Mouse (Mus musculus) hindbrain, embryonic 14.5 days (tissue): ENCODE results near the gene Olfr1340. TPM values are rescaled to one million over a fixed set of nuclear protein-coding genes. Genes with fewer than 3 reads are reported as not detected.

Source experiments
- ATAC-seq: fragments of 200-750 bp; cut with Nextera tagmentation; 2 replicates; pipeline ENCODE4 v1.8.0; 2017; ENCODE audit warnings: moderate number of reproducible peaks, mild to moderate bottlenecking, moderate TSS enrichment, moderate library complexity; ENCODE audit not compliant: low FRiP score
- DNase-seq: peaks from one replicate; pipeline ENCODE4 v3.0.0-alpha.2; 2015; ENCODE audit warnings: low spot score
- H3K27ac ChIP-seq: fragments of 300-500 bp; sonication (generic); 2 replicates; pipeline ENCODE4 v1.5.1; 2014; ENCODE audit warnings: mild to moderate bottlenecking, moderate library complexity
- H3K27me3 ChIP-seq: fragments of 300-500 bp; sonication (generic); 2 replicates; pipeline ENCODE4 v1.6.1; 2014; ENCODE audit warnings: mild to moderate bottlenecking, low read length, mixed read lengths; ENCODE audit not compliant: control insufficient read depth, insufficient read depth
- H3K36me3 ChIP-seq: fragments of 300-500 bp; sonication (generic); replicated peaks from 2 replicates; pipeline ENCODE4 v1.6.1; 2014; ENCODE audit not compliant: control insufficient read depth, insufficient read depth
- H3K4me1 ChIP-seq: fragments of 300-500 bp; sonication (generic); replicated peaks from 2 replicates; pipeline ENCODE4 v1.6.1; 2014; ENCODE audit warnings: antibody characterized with exemption, low read length, mixed read lengths; ENCODE audit not compliant: control insufficient read depth, insufficient read depth
- H3K4me2 ChIP-seq: fragments of 300-500 bp; sonication (generic); replicated peaks from 2 replicates; pipeline ENCODE4 v1.6.1; 2014; ENCODE audit warnings: mild to moderate bottlenecking, moderate library complexity
- H3K4me3 ChIP-seq: fragments of 300-500 bp; sonication (generic); replicated peaks from 2 replicates; pipeline ENCODE4 v1.5.1; 2014; ENCODE audit warnings: mild to moderate bottlenecking, low read length
- H3K9ac ChIP-seq: fragments of 300-500 bp; sonication (generic); 2 replicates; pipeline ENCODE4 v1.6.1; 2014
- H3K9me3 ChIP-seq: fragments of 300-500 bp; sonication (generic); 2 replicates; pipeline ENCODE4 v1.6.1; 2016; ENCODE audit warnings: low read length; ENCODE audit not compliant: control insufficient read depth
- WGBS: fragments of 180-500 bp; shearing (Covaris S2); extraction: QIAGEN DNeasy Blood & Tissue Kit; methylation state at CpG from one replicate; pipeline ENCODE4 v1.1.7; 2014; 5-methylcytosine and 5-hydroxymethylcytosine counted together
- polyA plus RNA-seq: library from polyadenylated mRNA; unstranded; fragments of >200 nt; fragmentation: Nextera tagmentation; extraction: Ambion mirVana; gene quantifications from 2 replicates; pipeline ENCODE4 v1.2.1, GENCODE M21; 2014

Olfr1340 gene
- not detected in 2 replicates for polyA plus RNA-seq

- no peak for ATAC-seq
- no peak within 1 kb of the TSS for H3K4me2 ChIP-seq
- H3K27ac ChIP-seq: no peak within 1 kb of the TSS
- no peak for DNase-seq
- H3K27me3 ChIP-seq: no peaks in the 10 kb centered on the region
- no peaks in the 10 kb centered on the region for H3K4me1 ChIP-seq
- no peaks in the 10 kb centered on the region for H3K9me3 ChIP-seq
- H3K4me3 ChIP-seq: no peak within 1 kb of the TSS
- H3K36me3 ChIP-seq: no peaks in the 10 kb centered on the region
- no peak within 1 kb of the TSS for H3K9ac ChIP-seq
Measured at GRCm38 (mm10) chr4:118719838-118720237, at the start of gene Olfr1340. Gene Olfr1340 (plus strand): TSS chr4:118720138.

DNA sequence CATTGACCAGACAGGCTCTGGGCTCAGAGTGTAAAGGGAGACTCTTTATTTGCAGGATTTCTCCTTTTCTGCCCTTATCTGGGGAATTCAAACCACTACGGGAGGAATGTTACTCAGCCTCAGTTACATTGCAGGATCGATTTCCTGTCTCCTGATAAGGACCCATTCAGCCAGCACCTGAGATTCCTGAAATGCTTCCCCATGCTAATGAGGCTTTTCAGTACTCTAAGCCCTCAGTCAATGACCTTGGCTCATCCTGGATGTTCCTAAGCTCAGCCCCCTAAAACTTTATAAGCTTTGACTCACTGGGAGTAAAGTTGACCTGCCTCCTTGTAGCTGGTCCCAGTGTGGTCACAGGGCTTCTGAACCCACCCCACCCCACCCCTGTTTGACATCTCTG lies 32.9 kb upstream of the Olfr1340 start:
- WGBS: 74% methylated on average over 2 of the region's 2 CpGs
- no peaks in the 10 kb centered on the region for H3K9me3 ChIP-seq
- no peak for DNase-seq
- H3K27ac ChIP-seq: no peak overlapping the region
- no peak overlapping the region for H3K9ac ChIP-seq
- no peaks in the 10 kb centered on the region for H3K4me1 ChIP-seq
- no peak overlapping the region for H3K4me3 ChIP-seq
- no peaks in the 10 kb centered on the region for H3K27me3 ChIP-seq
- no peak overlapping the region for H3K4me2 ChIP-seq
- no peak for ATAC-seq
- H3K36me3 ChIP-seq: no peaks in the 10 kb centered on the region

- Histone ChIP-seq H3K4me2 (no peak within 1 kb of the TSS), H3K9me3 (no peaks in the 10 kb centered on the region), H3K9ac (no peak within 1 kb of the TSS), H3K4me3 (no peak within 1 kb of the TSS), H3K27me3 (no peaks in the 10 kb centered on the region), H3K36me3 (no peaks in the 10 kb centered on the region), H3K4me1 (no peaks in the 10 kb centered on the region), H3K27ac (no peak within 1 kb of the TSS)
- ATAC-seq (no peak), DNase-seq (no peak)
- WGBS: 51% methylated on average over 12 of the region's 12 CpGs
Measured at GRCm38 (mm10) chr4:118692412-118692973, 27.4 kb upstream of the Olfr1340 start, which contains the start of gene Olfr1342. Gene Olfr1342 (minus strand): TSS chr4:118692756.

DNA sequence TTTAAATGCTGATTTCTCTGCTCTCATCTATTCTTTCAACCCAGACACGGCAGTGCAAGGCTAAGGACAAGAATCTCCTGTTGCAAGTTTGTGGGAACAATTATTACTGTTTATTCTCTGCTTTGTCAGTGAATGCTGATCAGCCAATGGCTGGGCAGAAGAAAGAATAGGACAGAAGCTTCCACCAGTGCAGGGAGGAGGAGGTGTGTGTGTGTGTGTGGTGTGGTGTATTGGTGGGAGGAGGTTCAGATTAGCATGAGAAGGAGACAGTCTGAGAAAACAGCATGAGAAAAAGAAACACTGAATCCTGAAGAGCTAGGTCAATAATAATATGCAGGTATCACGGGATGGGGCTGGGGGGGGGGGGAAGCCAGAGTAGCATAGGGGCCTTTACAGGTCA lies 26.1 kb upstream of the Olfr1340 start:
- DNase-seq: no peak
- Histone ChIP-seq H3K9ac (no peak overlapping the region), H3K27me3 (no peaks in the 10 kb centered on the region), H3K27ac (no peak overlapping the region), H3K9me3 (no peaks in the 10 kb centered on the region), H3K4me1 (no peaks in the 10 kb centered on the region), H3K36me3 (no peaks in the 10 kb centered on the region), H3K4me2 (no peak overlapping the region), H3K4me3 (no peak overlapping the region)
- WGBS: 23% methylated on average over 2 of the region's 2 CpGs
- no peak for ATAC-seq

DNA sequence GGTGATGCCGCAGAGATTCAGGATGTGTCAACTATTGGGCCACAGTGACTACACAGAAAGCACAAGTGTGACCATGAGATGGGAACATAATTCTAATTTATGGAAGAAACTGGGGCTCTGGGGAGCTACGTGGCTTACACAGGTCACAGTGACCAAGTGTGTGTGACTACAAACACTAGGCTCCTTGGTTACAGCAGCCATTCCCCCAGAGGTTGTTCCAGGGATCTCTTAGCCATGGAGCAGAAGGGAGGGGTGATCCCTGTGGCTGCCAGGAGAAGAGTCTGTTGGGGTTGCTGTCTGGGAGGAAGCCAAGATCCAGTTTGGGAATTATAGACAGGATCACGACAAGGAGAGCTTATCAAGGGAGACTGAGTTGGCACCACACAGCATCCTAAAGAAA lies 16.7 kb upstream of the Olfr1340 start, which contains the start of gene Olfr1341:
TSS of gene Olfr1341 (plus strand) at position 301 of the 400 bp plus-strand sequence.
- Histone ChIP-seq H3K9ac (no peak within 1 kb of the TSS), H3K36me3 (no peaks in the 10 kb centered on the region), H3K4me3 (no peak within 1 kb of the TSS), H3K9me3 (no peaks in the 10 kb centered on the region), H3K4me1 (no peaks in the 10 kb centered on the region), H3K4me2 (no peak within 1 kb of the TSS), H3K27ac (no peak within 1 kb of the TSS), H3K27me3 (no peaks in the 10 kb centered on the region)
- no peak for DNase-seq
- 79% methylated on average over 3 of the region's 3 CpGs for WGBS
- no peak for ATAC-seq

DNA sequence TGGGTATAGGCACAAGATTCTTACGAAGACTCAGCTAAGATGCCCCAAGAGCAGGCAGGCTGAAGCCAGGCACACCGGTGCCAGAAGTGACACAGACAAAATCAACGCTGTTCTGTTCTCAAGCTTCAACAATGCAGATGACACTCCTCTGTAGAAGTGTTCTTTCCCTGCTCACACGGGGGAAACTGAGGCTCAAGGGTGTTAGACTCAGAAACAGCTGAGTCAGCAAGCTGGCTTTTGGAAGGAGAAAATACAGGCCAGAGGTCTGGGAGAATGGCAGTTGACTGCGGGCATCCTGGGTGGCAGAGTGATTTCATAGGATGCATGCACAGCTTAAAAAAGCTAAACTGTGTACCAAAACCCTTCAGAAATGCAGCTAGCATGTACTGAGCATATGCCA lies 11.9 kb upstream of the Olfr1340 start:
- 86% methylated on average over 5 of the region's 5 CpGs for WGBS
- Histone ChIP-seq H3K9me3 (no peaks in the 10 kb centered on the region), H3K9ac (no peak overlapping the region), H3K4me3 (no peak overlapping the region), H3K4me1 (no peaks in the 10 kb centered on the region), H3K27me3 (no peaks in the 10 kb centered on the region), H3K4me2 (no peak overlapping the region), H3K36me3 (no peaks in the 10 kb centered on the region), H3K27ac (no peak overlapping the region)
- ATAC-seq (no peak), DNase-seq (no peak)

- Histone ChIP-seq H3K36me3 (no peaks in the 10 kb centered on the region), H3K9me3 (no peaks in the 10 kb centered on the region), H3K4me3 (no peak overlapping the region), H3K27me3 (no peaks in the 10 kb centered on the region), H3K4me2 (no peak overlapping the region), H3K9ac (no peak overlapping the region), H3K27ac (no peak overlapping the region), H3K4me1 (no peaks in the 10 kb centered on the region)
- no peak for DNase-seq
- ATAC-seq: no peak
- WGBS: 8% methylated on average over 1 of the region's 1 CpGs
Measured at GRCm38 (mm10) chr4:118711656-118712055, 8.3 kb upstream of the Olfr1340 start.

- H3K4me1 ChIP-seq: no peaks in the 10 kb centered on the region
- H3K27me3 ChIP-seq: no peaks in the 10 kb centered on the region
- H3K27ac ChIP-seq: no peak overlapping the region
- WGBS: 63% methylated on average over 10 of the region's 10 CpGs
- H3K9ac ChIP-seq: no peak overlapping the region
- no peaks in the 10 kb centered on the region for H3K36me3 ChIP-seq
- H3K4me3 ChIP-seq: no peak overlapping the region
- no peaks in the 10 kb centered on the region for H3K9me3 ChIP-seq
- DNase-seq: no peak
- H3K4me2 ChIP-seq: no peak overlapping the region
- no peak for ATAC-seq
Measured at GRCm38 (mm10) chr4:118721742-118722483, 2.0 kb downstream of the Olfr1340 start.

GRCm38 (mm10) chr4:118731875-118732274 lies 11.9 kb downstream of the Olfr1340 start, which contains the start of gene Olfr1339:
Gene Olfr1339 (plus strand): TSS chr4:118732175.
- Histone ChIP-seq H3K4me2 (no peak within 1 kb of the TSS), H3K9ac (no peak within 1 kb of the TSS), H3K4me3 (no peak within 1 kb of the TSS), H3K27me3 (no peaks in the 10 kb centered on the region), H3K36me3 (no peaks in the 10 kb centered on the region), H3K4me1 (no peaks in the 10 kb centered on the region), H3K27ac (no peak within 1 kb of the TSS), H3K9me3 (no peaks in the 10 kb centered on the region)
- DNase-seq (no peak), ATAC-seq (no peak)
- 100% methylated on average over 1 of the region's 1 CpGs for WGBS
